Mouse (Mus musculus): Measurements from ENCODE around the gene Sez6.

Sez6 gene

DNA sequence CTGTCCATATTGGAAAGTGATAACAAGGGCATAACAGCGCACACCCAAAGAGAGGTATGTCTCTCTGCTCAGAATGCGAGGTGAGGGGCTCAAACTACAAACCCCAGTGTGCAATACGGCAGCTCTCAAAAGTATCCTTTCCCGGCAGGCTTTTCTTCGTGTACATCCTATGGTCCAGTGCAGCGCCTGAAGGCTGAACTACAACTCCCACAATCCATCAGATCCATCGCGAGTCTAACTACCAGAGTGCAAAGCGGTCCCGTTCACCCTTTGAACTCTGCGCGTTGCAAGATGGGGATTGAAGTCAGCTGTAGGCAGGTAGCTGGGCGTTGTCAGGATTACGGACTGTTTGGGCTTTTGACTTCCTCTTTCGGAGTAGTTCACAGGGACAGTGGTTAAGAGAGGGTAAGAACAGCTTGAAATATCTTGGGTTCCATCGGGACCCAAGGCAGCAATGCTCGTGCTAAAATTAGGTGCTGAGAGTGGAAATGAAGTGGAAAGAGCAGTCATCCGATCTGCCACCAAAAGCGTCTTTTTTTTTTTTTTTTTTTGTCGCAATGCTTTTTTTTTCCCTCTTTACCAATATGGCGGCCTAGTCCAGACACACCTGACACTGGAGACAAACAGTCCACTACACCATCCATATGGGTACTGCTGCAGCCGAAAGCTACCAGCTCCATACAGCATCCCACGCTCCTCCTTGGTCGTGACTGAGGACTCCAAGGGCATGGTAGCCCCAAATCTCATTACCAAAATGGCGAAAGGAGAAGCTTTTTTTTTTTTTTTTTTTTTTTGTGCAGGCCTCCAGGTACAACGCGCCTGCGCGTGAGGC is 51.2 kb downstream of the Sez6 start:
- peak; percentile 99 for DNase-seq (ENCODE audit: low spot score in 2 of 2)

DNA sequence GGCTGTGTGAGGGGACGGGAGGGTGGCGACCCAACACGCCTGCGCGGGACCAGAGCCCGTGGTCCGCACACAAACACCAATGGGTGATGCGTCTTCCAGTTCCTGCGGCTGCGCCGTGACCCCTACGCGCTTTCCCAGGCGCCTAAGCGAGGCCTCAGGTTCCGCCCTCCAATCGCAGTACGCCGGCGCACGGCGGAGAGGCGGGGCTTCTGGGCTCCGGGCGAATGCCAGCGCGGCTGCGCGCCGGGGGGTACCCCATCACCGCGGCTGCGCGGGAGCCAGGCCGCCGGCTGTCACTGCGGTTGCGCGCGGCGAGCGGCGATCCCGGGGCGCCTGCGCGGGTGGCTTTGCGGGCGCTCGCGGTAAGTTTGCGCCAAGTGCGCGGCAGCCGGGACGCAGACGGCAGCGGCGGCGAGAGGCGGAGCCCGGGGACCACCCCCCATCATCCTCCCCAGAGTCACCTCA is 51.9 kb downstream of the Sez6 start, which contains the start of gene Phf12:
Phf12 (plus strand) TSS at position 314 of the 465 bp plus-strand sequence.
- DNase-seq (ENCODE audit: low spot score in 2 of 2): peak; percentile 100

DNA sequence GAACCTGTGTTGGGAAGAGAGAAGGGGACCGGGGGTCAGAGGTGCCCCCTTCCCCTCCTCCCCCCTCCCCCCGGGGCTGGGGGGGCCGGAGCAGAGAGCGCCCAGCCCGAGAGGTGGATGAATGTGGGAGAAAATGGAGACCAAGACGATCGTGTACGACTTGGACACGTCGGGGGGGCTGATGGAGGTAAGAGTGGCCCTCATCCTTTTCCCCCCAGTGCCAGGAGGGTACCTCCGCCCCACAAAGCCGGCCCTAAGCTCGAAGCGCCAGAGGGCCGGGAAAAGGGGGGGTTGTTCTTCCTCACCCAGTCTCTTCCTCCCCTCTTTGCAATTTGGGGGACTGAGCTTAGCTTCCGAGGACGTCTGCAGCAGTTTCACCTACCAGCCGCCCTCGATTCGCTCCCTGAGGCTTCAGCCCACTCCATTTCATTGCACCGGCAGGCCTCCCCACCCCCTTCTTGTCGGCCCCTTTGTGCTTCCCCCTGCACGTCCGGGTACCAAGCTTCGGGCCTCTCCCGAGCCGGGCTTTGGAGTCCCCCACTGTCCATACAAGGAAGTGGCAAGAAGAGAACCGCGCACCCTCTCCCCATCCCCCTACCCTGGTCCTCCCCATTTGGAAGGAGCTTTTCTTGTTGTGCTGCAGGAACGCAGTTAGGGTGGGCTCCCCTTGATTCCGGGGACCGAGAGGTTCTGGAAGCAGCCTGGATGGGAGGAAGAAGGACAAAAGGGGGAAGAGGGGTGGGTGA is 52.8 kb downstream of the Sez6 start:
- peak; percentile 72 to 73 for DNase-seq (ENCODE audit: low spot score in 2 of 2)

DNA sequence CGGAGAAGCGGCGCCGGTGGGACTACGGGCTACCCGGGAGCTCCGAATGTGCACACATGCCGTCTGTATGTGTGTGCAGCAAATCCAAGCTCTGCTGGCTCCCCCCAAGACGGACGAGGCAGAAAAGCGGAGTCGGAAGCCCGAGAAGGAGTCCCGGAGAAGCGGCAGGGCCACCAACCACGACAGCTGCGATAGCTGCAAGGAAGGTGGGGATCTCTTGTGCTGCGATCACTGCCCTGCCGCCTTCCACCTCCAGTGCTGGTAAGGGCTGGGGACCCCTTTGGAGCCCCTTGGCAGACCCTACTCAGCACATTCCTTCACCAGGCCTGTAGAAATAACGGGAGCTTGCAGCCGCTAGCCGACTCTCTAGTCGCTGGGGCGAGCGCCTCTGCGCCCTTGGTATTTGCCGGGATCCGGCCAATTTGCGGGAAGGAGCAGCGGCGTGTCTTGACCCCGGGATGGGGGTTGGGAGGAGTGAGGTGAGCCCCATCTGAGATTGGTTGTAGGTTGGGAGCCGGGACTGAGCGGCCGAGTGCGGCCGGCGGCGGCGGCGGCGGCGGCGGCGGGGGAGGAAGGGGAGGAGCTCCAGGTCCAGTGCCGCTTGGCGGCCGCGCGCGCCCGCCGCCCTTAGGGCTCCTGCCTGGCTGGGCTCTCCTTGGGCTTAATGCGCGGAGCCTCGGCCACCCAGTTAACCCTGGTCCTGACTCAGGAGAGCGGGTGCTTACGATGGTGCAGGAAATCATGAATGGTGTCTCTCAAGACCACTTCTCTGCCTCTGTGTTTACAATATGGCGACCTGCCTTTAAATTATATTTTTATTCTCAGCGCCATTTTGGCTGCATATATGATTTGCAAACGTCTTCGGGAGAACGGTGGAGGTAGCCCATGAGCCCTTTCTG is 53.6 kb downstream of the Sez6 start:
- peak; percentile 58 to 65 for DNase-seq (ENCODE audit: low spot score in 2 of 2)

DNA sequence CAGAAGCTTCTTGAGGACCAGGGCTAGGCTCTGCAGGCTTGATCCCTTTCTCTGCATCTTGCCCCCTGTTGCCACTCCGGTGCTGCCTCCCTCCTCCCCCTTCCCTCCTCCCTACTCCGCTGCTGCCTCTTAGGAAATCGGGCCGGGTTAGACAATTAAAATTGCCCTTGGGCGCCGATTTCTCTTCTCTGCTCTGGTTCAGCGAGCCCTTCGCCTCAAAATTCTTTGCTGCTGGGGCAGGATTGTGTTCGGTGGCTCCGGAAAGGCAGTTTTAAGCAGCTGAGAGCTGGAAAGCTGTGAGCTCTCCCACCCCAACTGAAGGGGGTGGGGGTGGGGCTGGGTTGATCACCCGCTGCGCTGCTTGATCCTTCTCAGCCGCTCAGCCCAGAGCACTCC is 54.2 kb downstream of the Sez6 start:
- DNase-seq (ENCODE audit: low spot score in 2 of 2): peak; percentile 34 to 35

DNA sequence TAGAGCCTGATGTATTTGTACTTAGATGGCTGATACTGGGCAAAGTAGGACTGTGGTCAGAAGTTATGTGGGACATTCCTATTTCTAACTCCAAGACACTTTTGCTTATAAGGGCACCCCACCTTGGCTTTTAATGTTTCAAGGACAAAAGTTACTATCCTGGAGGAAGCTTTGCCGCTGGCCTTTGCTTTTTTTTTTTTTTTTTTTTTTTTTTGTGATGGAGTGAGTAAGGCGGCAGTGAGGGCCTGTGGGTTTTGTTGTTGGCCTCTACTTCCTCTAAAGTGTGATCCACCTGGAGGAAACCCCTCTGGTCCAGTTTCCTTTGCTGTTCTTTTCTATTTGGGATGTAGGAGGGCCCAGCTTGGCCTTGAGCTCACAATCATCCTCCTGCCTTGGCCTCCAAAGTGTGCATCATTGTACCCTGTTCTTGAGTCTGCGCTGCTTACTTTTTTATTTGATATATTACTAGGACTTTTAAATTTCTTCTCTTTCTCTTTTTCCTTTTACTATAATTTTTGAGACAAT is 55.0 kb downstream of the Sez6 start:
- DNase-seq (ENCODE audit: low spot score in 2 of 2): no peak

DNA sequence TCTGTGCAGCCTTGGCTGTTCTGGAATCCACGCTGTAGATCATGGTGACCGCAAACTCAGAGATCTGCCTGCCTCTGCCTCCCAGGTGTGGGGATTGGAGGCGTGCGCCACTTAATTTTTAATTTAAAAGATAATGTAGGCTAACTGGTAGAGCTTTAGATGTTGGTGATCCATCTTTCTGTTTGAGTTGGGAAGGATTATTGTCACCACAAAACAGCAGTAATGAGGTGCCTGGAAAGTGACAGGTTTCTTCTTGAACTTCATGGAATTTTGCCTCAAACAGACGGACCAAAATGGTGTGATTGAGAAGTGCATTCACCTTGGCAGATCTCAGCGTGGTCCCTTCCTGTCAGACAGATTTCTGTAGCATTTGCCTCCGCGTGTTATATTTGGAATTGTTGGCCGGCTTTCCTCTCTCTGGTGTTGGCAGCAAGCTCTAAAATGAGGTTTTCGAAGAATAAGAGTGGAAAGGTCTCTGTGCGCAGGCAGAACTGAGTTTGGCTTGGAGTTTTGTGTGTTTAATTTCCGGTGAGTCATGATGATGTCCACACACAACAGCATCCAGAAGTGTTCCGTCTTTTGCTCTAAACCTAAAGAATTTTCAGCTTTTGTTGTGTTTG is 58.6 kb downstream of the Sez6 start:
- DNase-seq (ENCODE audit: low spot score in 2 of 2): no peak

DNA sequence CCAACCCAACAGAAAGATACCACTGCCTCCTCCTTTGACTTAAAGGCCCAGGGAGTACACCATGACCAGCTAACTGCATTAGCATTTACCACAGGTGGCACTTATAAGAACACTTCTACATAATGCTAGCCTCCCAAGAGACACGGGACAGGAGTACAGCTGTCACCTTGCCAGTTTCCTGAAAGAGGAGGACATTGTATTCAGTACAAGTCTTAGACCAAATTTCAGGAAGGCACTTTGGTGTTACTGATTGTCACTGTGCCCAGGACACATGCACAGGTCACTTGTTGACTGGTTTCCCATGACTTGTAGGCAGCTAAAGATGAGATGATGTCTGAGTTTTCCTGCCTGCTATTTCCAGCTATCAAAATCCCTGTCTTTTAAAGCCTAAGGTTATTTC is 65.0 kb downstream of the Sez6 start:
- no peak for DNase-seq (ENCODE audit: low spot score in 2 of 2)

DNA sequence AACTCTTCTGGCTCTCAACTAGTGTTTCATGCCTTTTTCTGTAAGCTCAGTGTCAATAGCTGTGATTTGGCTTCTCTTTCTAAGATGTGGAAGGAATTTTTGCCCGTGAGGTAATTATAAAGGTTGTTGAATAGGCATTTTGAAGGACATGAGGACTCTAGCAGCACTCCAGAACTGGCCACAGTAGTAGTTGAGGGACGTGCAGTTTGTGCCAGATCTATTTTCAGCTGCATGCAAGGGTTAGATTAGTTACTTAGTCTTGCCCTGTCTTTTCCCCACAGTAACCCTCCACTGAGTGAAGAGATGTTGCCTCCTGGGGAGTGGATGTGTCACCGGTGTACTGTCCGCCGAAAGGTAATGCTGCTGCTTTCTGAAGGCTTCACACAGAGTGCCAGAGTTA is 75.8 kb downstream of the Sez6 start:
- no peak for DNase-seq (ENCODE audit: low spot score in 2 of 2)

DNA sequence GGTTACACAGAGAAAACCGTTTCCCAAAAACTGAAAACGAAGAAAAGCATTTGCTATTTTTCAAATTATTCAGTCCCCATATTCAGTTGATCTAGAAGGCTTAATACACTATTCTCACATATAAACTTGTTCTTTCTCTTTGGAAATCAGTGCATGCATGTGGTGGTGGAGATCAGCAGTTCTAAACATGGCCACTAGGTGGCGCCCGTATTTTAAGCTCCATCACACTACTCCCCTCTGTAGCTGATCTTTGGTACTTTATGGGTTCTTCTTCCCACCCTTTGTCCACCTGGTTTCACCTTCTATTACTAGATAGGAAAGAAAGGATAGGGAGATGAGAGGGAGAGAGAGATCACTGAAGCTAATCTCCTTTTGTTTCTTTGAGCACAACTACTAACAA is 89.1 kb downstream of the Sez6 start:
- DNase-seq (ENCODE audit: low spot score in 2 of 2): peak; percentile 43 to 53

DNA sequence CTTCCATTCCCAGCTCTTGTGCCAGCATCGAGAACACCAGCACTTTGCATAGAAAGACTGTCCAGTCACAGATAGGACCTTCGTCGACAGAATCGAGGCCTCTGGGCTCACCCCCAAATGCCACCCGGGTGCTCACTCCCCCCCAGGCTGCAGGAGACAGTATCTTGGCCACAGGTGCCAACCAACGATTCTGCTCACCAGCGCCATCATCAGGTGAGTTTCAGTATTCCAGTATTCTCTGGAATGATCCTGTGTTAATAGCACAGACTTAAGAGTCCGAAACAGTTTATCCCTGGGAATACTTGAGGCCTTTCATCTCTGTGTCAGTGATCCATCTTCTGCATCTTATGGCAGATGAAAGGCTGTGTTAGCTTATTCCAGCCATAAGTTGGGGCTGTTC is 93.0 kb downstream of the Sez6 start:
- no peak for DNase-seq (ENCODE audit: low spot score in 2 of 2)

Data from spleen, postnatal 36 days (tissue).